Mouse (Mus musculus) liver, embryonic 14.5 days (tissue): Measurements from ENCODE around the gene Sfxn1.

Experiments
- CTCF ChIP-seq: IDR thresholded peaks from 2 replicates; pipeline ENCODE4 v1.5.1; 2016; ENCODE audit warnings: antibody characterized with exemption, low read depth, control low read depth
- EP300 ChIP-seq: IDR thresholded peaks from 2 replicates; pipeline ENCODE4 v1.6.1; 2016; ENCODE audit warnings: antibody characterized with exemption, low read depth

- TF ChIP-seq EP300, result no peak
- TF ChIP-seq CTCF, result no peak
Observed at GRCm38 (mm10) chr13:54118355-54118754, 46.7 kb downstream of the Sfxn1 start.
